Mouse (Mus musculus): ENCODE measurements around the gene Spata2.

The Spata2 gene

DNA sequence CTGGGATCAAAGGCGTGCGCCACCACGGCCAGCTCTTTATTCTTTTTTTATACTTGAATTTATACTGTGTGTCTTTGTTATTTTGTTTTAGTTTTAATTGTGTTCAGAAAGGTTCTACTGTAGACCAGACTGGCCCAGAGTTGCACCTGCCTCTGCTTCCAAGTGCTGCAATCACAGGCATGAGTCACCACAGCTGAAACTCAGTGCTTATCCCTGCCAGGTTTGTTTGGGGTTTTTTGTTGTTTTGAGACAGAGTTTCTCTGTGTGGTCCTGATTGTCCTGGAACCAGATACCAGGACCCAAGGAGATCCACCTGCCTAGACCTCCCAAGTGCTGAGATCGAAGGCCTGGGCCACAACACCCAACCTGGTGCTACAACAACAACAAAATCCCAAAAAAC lies 15.9 kb upstream of the Spata2 start:
- no peak for DNase-seq (ENCODE audit: low read depth)

DNA sequence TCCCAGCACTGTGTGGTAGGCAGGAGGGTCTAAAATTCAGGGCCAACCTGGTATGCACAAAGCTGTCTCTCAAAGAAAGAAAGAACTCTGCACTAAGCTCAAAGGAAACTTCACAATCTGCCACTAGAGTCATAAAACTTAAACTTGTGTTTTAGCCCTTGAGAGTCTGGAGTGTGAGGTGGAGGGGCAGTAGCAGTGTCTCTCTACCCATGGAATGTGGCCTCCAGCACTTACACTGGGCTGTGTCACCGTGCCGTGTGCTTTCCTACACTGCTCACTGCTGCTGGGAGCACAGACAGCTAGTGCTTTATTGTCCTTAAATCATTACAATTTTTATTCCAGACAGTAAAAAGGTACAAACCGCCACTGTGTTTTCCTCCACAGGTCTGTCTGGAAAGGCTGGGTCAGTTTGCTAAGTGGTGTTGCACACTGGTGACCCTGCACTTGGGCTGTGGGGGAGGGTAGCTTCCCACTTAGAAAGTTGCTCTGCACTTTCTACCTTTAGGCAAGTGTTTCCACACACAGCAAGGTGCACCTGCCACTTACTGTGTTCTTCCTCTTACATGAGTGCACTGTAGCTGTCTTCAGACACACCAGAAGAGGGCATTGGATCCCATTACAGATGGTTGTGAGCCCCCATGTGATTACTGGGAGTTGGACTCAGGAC lies 15.2 kb upstream of the Spata2 start:
- DNase-seq (ENCODE audit: low read depth) = no peak

DNA sequence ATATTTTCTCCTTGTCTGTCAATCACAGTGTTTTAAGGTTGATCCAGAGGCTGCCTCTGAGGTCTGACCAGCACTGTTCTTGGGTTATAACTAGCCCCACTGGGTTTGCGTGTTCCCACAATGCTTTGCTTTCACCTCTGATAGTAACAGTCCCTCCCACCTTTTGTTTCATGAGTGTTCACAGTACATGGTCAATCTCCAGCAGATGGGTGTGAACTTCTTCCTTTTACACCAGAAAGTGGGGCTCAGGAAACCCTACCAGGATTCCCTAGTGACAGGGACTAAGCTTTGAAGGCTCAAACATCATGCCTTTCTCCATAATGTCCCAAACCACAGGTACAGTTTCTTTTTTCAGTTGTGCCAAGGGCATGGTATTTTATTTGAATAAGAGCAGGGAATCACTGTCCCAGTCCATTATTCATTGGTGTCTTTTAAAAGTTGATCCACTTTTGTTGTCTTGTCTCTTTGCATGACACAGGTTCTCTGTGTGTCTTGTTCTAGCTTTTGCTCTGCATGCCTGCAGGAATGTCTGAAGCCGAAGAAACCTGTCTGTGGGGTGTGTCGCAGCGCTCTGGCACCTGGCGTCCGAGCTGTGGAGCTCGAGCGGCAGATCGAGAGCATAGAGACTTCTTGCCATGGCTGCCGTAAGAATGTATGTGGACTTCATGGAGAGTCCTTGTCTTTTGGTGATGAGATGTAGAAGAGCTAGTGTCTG lies 14.0 kb upstream of the Spata2 start:
- DNase-seq (ENCODE audit: low read depth) = no peak

DNA sequence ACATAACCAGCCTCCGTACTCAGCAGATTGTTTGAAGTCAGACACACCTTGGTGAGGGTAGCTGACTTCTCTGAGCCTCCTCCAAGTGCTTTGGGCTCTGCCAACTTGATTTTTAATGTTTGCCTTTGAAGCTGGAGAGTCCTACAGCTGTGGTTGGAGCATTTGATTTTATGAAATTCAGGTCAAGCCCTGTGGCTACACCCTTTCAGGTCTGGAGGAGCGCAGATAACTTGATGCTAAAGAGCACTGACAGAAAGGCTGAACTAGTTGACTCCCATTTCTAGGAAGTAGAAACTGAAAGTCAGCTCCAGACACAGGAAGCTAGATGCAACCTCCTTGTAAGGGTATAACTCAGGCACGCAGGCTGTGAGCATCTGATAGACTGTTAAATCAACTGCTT lies 12.4 kb upstream of the Spata2 start:
- no peak for DNase-seq (ENCODE audit: low read depth)

DNA sequence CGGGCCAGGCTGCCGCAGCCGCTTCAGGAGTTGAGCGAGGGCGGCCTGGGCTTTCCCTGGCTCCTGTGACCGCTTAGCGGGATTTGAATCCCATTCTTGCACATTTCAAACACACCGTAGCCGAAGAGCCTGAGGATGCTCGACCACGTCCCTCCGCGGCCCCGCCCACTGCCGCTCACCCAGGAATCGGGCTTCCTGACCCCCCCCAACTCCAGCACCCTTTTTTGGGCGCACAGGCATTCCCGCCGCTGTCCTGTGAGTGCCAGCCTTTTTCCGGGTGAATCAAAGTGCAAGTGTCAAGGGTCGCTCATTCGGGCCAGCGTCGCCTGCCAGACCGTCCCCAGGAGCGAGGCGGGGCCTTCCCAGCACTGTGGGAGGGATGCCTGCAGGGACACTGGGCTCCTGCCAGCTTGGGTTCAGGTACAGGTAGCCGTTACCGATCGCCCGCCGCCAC lies 11.2 kb upstream of the Spata2 start:
- no peak for DNase-seq (ENCODE audit: low read depth)

DNA sequence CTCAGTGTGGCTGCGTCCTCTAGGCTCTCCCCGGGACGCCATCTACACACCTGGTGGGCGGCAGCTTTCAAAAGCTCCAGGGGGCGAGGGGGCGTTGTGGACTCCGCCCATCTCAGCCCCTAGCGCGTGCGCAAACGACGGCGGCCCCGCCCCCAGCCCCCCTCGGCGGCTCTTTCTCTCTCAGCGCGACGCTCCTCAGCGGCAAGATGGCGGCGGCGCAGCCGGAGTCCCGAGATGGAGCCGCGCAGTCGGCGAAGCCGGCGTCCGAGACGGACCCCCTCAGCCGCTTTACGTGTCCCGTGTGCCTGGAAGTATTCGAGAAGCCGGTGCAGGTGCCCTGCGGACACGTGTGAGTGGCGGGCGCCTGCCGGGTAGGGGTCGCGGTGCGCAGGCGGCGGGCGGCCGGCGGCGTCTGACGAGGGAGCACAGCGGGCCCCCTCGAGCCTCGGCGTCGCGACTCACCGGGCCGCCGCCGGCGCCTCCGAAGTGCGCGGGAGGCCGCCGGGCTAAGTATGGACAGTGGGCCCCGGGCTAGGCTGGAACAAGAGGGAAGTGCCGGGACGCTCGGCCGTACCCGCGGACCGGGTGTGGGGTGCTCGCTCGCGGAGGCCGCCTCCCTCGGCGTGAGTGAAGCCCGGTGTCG lies 10.7 kb upstream of the Spata2 start:
- peak; percentile 70 for DNase-seq (ENCODE audit: low read depth)

DNA sequence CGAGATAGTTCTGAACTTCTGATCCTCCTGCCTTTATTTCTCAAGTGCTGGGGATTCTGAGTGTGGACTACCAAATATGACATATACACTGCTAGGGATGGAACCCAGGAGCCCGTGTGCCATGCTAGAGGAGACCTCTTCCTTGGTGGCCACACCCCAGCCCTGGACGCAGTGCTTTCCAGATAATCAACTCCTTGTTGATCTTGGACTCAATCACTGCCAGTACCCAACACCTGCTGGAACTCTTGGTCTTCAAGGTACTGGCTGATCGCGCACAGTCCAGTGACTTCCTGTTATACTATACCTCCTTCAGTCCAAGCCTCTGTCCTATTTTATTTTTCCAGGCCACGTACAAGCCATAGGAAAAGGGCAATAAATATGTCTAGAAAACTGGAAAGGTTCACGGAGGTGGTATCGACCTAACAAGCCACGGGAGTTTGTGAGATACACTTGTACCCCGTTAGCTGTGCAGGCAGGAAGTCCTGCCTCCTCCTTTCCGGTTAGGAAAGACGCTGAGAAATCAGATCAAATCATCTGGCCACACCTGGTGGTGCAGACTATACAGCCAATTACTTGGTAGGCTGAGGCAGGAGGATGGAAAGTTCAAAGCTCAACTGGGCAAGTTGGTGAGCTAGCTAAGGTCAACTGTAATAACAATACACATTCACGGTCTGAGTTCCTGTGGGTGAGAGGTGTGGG lies 10.0 kb upstream of the Spata2 start:
- no peak for DNase-seq (ENCODE audit: low read depth)

DNA sequence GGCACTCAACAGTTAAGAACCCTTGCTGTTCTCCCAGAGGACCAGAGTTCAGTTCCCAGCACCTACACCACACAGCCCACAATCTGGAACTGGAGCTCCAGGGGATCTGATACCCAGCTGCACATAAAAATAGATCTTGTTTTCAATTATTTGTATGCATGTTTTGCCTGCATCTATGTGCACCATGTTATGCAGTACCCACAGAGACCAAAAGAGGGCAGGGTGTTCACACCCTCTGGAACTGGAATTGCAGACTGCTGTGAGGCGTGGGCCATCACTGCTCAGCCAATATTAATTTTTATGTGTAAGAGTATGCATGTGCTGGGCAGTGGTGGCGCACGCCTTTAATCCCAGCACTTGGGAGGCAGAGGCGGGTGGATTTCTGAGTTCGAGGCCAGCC lies 4.6 kb upstream of the Spata2 start:
- DNase-seq (ENCODE audit: low read depth) = peak; percentile 73

DNA sequence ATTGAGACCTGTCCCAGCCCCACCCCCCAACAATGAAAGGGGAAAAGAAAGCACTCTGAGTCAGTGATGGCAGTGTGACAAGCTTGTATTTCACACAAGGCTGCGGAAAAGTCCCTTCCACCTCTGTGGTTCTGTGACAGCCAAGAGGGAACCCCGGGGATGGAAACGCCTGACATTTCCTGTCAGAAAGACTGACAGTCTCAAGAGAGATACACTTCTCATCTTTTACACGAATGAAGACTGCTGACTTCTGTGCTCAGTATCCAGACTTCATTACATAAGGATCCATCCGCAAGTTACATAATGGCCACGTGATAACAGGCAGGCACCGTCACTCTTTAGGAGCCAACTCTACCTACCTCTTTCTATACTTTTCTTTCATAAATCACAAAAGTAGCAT lies 3.8 kb upstream of the Spata2 start:
- DNase-seq (ENCODE audit: low read depth) = no peak

DNA sequence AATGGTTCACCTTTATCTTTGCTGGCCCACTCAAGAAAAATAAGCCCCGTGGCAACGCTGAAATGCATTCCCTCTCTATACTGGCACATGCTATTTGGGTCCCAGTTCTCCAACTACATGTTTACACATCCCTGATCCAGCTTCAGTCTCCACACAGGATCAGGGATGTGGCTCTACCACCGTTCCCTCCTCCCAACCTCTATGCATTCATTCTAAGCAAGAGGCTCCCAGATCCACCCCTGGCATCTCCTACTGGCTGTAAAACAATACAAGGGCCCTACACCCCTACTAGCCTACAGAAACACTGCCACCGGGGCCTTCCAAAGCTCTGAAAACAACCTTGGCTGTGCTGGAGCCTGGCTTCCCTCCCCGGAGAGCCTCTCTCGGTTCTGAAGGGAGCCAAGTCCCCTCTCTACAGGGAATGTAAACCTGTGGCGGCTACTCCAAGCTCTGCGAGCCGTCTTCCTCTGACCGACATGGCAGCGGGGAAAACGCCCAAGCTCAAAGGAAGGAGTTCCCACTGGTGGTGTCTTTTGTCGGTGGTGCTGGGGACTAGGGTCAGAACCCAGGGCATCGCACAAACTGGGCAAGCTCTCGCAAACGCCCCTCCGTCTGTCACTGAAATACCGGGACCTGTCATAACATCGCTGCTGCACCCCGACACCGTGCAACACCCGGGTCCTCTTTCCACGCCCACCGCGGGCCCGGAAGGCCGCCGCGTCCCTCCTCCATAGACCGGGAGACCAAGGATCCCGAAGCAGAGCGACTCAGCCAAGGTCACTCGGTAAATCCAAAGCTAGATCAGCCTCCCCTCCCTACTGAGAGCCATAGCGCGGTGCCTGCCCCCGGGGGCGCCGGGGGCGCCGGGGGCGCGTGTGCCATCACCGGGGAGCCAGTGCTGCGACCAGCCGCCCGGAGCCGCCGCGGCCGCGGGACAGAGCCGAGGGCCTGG lies 654 bp downstream of the Spata2 start, which contains the start of gene Rnf114:
TSS of gene Rnf114 (plus strand) at position 889 of the 952 bp plus-strand sequence.
- no peak for DNase-seq (ENCODE audit: low read depth)

DNA sequence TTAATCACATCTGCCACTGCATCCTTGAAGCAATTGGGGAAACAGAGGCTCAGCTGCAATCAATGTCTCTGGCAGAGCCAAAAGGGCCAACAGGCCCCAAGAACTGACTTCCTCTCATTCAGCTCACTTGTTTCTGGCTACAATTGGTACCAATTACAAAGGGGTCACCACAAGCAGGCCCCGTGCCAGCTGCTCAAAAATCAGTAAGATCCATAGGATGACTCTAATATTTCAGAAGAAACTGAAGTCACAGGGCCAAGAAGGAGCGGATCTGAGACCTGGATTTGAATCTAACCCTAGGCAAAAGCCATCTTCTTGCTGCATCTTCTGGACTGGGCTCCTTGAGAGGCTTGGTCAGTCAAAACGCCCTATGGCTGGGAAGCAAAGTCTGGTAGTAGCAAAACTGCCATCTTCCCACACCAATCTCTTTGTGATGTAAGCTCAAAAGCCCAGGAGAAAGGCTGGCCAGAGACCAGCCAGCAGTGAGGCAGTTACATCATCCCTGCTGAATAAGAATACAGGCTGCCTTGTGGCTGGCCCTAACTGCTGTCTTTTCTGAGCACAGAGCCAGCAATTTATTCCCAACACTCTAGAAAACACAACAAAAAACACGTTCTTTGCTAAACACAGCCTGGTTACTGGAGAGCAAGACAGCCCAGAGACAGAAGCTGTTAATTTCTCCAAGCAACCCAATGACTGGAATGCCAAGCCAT lies 1.7 kb downstream of the Spata2 start:
- no peak for DNase-seq (ENCODE audit: low read depth)

DNA sequence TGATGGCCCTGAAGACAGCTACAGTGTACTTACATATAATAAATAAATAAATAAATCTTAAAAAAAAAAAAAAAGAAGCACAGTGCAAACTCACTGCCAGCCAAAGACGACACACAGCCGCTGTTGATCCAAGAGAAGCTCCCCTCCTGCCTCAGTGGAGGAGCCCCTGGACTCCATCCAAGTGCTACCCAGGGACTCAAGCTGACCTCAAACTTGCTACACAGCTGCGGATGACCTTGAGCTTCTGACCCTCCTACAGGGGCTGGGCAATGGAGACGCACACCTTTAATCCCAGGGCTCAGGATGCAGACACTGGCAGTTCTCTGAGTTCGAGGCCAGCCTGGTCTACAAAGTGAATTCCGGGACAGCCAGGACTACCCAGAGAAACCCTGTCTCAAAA lies 4.7 kb downstream of the Spata2 start:
- DNase-seq (ENCODE audit: low read depth) = no peak

DNA sequence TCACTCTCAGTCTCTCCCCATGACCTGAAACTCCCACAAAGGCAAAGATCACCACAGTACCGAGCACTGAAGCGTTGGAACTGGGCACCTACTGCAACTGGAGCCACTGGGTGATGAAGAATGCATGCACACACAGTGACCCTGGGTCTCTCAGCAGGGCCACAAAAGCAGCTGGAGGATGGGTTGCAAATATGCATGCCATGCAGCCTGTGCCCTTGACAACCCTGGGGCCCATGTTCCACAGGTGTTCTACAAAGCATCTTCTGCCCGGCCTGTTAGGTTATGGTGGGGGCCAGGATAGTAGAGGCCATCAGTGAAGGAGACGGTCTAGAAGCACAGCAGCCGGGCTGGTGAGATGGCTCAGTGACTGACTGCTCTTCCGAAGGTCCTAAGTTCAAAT lies 5.1 kb downstream of the Spata2 start:
- no peak for DNase-seq (ENCODE audit: low read depth)

DNA sequence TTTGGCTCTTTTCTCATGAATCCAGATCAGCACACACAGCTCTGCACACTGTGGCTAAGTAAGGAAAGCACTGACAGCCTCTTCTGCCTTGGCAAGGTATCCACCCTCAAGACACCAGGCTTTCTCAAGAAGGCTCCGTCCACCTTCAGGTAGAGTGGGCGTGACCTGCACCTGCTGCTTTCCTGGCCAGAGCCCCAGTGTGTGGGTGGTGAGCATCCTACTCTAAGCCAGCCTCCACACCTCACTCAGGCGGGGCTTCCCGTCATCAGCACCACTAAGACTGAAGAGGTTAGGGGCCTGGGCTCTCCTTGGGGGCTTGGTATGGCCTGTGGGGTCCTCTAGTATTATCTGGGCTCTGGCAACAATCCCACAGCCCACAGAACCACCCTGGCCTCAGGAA lies 6.1 kb downstream of the Spata2 start:
- DNase-seq (ENCODE audit: low read depth) = no peak

DNA sequence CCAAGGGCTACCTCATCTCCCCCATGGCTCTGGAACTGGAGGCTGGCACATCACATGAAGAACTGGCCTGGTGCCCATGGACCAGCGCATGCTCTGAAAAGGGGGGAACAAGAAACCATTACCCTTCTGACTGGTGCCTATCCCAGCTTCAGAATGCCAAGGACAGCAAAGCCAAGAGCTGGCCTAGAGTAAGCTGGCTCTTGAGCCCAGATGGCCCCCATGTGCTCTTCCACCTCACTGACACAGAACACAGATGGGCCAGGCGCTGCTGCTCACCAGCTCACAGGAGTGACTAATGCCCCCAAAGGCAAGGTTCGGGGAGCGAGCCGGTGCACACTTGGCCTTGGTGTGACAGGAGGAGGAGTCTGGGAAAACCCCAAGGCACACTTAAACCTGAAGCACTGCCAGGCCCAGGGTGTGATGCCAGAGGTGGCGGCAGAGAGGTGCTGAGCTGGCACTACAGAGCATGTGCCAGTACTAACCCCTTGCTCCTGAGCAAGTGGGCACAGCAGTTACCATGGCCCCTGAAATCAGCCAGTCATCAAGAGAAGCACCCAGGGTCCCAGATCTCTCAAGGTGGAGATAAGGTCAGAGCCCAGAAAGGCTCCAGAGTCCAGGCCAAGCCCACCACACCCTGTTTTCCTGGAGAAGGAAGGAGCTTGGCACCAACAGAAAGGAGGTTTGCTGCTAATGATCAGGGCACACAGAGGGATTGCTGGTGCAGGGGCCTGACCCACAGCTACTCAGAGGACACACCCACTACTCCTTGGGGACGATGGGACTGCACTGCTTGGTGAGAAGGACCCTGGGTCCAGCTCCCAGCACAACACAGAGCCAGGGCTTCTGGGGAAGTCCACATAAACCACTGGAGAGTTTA lies 6.9 kb downstream of the Spata2 start:
- DNase-seq (ENCODE audit: low read depth) = no peak

DNA sequence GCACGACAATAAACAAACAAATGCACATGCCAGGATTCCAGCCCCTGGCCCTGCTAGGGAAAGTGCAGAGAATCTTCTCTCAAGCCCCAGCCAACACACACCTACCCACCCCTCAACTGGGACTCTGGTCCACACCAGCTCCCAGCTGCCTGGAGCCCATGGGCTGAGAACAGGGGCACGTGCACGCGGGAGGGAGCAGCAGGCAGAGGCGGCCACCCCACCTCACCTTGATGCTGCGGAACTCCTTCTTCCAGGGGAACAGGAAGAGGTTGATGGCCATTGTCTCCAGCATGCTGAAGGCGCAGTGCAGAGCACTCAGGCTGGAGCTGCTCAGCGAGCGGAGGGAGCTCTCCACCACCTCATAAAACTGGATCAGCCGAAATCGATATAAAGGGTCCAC lies 7.8 kb downstream of the Spata2 start:
- DNase-seq (ENCODE audit: low read depth) = no peak

DNA sequence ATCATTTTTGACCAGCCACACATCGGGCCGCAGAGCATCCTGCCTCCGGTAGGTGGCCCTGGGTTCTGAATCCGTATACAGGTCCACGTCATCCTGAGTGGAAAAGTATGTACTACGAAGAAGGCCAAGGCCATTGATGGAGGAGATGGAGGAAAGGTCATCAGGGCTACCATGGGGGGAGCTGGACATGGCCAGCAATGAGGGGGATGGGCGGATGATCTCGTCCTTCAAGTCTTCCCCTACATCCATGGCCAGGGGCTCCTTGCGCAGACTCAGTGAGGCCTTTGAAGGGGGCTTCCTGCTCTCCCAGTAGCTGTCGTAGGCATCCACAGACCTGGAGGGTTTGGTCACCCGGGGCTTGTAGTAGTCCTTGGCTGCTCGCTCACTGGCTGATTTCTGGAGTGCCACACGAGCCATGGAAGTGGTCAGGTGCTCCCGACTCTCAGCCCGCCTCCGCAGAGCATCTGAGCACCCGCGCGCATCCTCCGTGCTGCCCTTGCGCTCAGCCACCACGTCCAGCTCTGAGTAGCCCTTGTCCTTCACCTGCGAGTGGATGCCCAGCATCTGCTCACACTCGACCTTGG lies 8.8 kb downstream of the Spata2 start:
- DNase-seq (ENCODE audit: low read depth) = no peak

DNA sequence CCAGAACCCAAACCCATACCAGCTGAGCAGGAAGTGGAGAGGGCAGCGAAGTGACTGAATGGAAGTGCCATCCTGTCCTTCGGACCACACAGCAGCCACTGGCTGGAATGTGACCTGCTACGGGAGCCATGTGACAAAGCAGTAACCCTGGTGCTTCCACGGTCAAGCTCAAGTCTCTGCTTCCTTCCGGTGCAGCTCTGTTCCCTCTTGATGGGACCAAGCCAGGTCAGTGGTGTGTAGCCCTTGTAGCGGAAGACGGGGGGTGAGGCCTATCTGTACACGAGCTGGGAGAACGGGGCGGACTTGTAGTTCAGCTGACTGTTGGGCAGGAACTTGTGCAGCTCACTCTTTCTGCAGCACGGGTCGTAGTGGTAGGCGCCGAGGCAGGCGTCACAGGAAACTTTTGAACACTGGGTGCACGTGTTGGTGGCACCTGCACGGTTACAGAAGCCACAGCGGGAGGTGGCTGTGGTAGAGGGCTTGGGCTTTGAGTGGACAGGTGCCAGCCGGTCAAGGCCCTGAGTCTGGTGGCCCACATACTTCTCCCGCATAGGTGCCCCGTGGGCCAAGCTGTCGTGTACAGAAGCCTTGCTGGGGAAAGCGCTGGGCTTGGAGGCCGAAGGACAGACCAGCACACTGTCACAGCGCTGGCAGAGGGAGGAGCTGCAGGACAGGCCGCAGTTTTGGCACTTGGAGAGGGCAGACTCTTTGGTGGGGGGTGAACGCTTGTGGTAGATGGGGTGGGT lies 9.4 kb downstream of the Spata2 start:
- no peak for DNase-seq (ENCODE audit: low read depth)

DNA sequence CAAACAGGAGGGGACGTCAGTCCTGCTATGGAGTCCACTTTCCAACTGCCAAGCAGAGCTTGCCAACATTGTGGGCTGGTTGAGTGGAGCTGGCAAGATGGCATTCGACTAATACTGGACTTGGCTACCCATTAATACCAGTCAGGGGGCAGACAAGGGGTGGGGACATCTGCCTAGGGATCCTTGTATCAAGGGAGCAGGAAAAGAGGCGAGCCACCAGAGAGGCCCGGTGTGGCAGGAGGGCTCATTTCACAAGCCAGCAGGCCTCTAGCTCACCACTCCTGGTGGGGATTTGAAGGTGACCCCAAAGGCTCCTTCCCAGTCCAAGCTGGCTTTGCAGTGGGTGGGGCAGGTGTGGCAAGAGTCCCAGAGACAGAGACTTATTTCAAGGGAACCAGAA lies 10.0 kb downstream of the Spata2 start:
- DNase-seq (ENCODE audit: low read depth) = no peak

All from c-Kit-positive CD71-negative TER-119-negative erythroid progenitor cells, embryonic 14.5 days (primary cell).